Mouse (Mus musculus) adrenal gland, postnatal 4 days (tissue): ENCODE results near the gene Zfp184. TPM values are rescaled to one million over a fixed set of nuclear protein-coding genes. Genes with fewer than 3 reads are reported as not detected.

ENCODE experiments used
- DNase-seq, 2 experiments: peaks; one replicate each; pipeline ENCODE4 v3.0.0; 2021 to 2022; ENCODE audit warnings: low spot score in 2 of 2, mixed read lengths in 2 of 2
- total RNA-seq, 2 experiments: library from RNA; stranded (reverse); gene quantifications; 2 replicates each; pipeline ENCODE4 v1.2.3; 2021

Zfp184 gene
- total RNA-seq, 2 experiments from 2014 or later, result 3.8 to 4.7 TPM

DNA sequence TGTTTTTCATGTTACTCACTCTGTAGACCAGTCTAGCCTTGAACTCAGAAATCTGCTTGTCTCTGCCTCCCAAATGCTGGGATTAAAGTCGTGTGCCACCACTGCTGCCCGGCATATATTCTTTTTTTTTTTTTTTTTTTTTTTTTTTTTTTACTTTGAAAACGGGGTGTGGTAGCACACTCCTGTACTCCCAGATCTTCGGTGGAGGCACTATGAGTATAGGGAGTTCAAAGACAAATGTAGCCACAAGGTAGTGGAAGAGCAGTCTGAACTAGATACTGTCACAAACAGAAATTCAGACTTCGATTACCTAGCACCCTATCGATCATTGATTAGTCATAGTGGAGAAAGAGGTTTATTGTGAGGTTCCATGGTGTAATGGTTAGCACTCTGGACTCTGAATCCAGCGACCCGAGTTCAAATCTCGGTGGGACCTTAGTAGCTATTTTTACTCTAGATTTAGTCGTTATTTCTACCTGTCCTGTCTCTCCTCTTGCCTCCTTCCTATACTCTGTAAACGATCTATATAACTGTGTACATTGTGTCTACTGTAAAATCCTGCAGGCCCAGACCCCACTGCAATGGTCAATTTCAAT, 25.0 kb upstream of the Zfp184 start:
- DNase-seq, result no peak

GRCm38 (mm10) chr13:21920681-21921233, 24.1 kb upstream of the Zfp184 start:
- no peak for DNase-seq

DNA sequence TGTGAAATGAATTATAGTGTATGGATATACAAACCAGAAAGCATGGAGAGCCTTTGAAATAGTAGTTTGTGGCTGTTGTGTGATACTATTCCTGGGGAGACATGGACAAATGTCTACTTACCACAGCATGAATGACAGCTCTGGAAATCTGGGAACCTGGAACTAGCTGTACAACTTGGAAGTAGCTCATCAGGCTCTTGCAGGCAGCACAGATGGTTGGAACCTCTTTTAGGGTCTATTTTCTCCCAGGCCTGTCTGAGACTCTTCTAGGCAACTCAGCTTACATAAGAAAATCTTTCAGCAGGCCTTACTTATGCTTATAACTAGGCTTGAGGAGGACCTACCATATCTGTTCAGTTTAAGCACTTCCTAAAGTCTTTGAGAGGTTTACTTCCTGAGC, 21.5 kb upstream of the Zfp184 start:
- no peak for DNase-seq

DNA sequence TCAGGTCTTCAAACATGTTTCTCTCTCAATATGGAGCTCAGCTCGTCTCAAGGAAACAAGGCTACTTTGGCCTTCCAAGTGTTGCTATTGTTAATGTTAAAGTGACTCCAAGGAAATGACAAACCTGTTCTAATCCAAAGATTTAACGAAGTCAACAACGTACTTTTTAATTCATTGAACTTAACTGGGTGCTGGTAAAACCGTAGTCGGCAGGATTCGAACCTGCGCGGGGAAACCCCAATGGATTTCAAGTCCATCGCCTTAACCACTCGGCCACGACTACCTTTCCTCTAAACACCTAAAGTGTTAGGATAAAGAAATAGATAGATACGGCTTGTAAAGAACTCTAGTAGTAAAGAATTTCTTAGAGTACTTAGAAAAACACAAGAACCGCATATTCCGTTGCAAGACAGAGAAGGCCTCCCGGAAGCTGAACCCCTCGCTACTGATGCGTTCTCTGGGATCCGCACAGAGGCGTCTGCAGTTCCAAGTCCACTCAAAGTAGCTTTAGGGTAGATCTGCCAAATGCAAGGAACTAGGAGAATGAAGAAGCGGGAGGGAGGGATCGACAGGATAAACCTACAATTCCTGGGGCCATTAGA, 20.1 kb upstream of the Zfp184 start:
- DNase-seq, result no peak

- DNase-seq, result no peak
Observed at GRCm38 (mm10) chr13:21930981-21931380, 13.9 kb upstream of the Zfp184 start.

GRCm38 (mm10) chr13:21931740-21932139, 13.2 kb upstream of the Zfp184 start:
- no peak for DNase-seq

DNA sequence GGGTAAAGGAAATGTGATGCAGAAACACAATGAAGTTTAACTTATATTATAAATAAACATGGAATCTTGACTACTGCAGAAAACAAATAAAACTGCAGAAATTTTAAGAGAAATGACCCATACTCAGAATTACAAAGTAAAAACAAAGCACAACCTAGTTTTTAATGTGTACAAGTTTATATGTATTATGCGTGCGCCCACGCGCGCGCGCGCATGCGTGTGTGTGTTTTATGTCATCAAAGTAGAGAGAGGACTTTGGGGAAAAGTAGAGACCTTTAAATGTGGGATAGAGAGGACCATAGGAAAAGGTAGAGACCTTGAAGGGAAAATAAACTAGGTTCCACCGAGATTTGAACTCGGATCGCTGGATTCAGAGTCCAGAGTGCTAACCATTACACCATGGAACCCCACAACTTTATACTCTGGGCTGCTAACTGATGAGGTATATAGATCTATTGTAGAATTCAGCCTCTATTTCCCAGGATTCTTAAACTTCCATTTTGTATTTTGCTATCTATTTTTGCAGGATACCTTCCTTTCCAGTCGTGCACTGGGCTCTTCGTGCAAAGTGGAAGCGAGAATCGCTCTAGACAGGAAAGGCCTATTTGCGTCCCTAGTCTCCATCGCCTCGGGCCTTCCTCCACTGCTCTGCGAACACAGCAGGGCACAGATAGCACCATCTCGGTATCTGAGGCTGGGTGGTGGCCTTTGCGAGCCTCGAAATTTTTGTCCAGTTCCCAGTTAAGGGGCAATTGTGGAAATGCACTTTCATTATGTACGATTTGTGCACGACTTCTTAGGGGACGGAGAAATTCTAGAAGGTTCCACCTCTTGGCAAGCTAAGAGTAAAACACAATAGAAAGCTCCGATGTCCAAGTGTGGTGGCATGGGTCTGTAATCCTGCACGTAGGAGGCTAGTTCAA, 11.0 kb upstream of the Zfp184 start:
- no peak for DNase-seq

- DNase-seq, result peak in 1 of 2 experiments; percentile 22
Observed at GRCm38 (mm10) chr13:21934982-21935791, 9.7 kb upstream of the Zfp184 start.

DNA sequence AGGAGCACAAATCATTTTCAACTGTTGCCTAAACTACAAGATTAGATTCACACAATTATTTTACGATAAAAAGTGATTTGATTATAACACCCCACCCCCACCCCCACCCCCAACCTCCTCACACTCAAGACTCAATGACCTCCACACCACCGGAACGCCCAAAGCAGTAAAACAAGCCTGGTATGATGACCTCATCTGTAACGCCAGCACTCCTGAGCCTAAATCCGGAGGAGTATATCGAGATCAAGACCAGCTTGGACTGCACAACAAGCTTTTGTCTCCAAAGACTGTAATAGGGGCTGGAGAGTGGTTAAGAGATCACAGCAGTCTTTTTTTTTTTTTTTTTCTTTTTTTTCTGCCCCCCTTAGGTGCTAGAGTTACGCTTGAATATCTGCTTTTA, 9.1 kb upstream of the Zfp184 start:
- DNase-seq, result no peak

DNA sequence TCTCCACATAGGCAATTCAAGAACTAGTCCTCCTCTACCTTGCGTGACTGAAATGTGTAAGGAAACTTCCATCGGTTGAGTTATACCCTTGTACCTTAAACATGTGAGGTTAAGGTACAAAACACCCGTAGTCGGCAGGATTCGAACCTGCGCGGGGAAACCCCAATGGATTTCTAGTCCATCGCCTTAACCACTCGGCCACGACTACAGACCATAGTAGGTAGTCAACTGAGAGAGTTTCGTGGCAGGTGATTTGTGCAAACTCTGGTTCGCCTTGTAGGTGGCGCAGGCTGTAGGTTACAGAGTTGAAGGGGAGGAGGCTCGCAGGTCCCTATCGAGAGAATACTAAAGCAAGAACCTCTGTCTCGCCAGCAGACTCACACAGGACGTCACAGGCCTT, 7.9 kb upstream of the Zfp184 start:
- peak in 1 of 2 experiments; percentile 6 for DNase-seq

DNA sequence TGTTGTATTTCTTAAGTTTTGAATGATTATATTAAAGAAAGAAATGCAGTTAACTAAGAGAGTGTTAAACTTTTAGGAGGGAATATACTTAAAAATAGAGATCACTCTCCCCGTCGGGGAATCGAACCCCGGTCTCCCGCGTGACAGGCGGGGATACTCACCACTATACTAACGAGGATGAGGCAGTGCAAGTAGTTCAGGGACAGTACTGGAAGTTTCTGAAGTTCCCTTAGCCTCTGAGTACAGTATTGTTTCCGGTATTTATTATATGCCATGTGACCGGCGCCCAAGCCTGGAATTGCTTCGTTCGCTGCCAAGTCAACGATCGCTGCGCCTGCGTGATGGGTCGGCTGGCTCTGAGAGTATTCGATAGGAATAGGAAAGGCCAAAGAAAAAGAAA, 4.7 kb upstream of the Zfp184 start:
- peak; percentile 65 to 78 for DNase-seq

GRCm38 (mm10) chr13:21940811-21941321, 4.0 kb upstream of the Zfp184 start:
- peak in 1 of 2 experiments; percentile 61 for DNase-seq

- DNase-seq, result no peak
Observed at GRCm38 (mm10) chr13:21943644-21944043, 1.2 kb upstream of the Zfp184 start.

GRCm38 (mm10) chr13:21944592-21944925, 335 bp upstream of the Zfp184 start:
- no peak for DNase-seq

DNA sequence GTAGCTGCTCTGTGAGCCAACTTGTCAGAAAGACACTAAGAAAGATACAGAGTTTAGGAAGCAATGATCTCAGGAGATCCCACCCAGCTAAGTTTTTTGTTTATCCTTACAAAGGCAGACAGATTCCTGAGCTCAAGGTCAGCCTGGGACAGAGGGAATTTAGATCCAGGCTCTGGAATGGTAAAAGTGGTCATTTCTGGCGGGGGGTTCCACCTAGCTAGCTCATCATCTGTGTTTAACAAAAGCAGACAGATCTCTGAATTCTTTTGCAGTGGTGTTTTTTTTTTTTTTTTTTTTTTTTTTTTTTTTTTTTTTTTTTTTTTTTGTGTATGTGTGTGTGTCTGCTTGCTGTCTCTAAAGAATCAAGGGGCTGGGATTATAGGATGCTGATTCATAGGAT, 24.4 kb downstream of the Zfp184 start:
- DNase-seq, result no peak

- no peak for DNase-seq
Observed at GRCm38 (mm10) chr13:21969816-21970215, 24.9 kb downstream of the Zfp184 start.

GRCm38 (mm10) chr13:21971641-21972040, 26.7 kb downstream of the Zfp184 start:
- DNase-seq, result no peak

GRCm38 (mm10) chr13:21974221-21974725, 29.4 kb downstream of the Zfp184 start:
- peak; percentile 73 to 88 for DNase-seq

DNA sequence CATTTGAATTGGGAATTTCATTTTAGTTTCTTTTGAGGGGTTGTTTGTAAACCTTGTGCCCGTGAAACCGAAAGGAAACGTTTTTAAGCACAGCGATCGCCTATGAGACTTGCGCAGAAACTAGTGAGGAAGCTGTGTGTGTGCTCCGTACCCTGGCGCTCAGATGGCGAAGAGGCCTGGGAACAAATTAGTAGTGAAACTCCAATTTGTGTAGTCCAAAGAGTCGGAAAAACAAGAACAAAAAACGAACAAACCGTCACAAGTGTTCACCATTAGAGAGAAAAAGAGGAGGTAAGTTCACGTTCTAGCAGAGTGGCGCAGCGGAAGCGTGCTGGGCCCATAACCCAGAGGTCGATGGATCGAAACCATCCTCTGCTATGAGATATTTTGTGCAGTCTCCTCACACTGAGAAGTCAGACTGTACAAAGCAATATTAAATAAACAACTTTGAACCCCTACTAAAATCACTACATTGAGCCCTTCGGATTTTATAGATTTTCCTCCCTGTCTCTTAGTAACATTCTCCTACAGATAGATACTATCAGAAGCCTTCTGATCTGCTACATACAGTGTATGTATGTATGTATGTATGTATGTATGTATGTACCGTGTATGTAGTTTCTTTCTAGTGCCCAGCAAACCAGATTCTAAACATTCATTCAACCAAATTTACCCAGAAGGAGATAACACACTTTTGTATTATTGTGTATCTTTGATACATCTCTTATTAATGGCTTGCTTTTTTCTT, 30.0 kb downstream of the Zfp184 start:
- peak in 1 of 2 experiments; percentile 20 for DNase-seq
